Mouse (Mus musculus): ENCODE results near the gene Synm. TPM values are rescaled to one million over a fixed set of nuclear protein-coding genes. Genes with fewer than 3 reads are reported as not detected.

Gene Synm
- polyA plus RNA-seq, 1 experiment from 2014 or later = 8.1 TPM

DNA sequence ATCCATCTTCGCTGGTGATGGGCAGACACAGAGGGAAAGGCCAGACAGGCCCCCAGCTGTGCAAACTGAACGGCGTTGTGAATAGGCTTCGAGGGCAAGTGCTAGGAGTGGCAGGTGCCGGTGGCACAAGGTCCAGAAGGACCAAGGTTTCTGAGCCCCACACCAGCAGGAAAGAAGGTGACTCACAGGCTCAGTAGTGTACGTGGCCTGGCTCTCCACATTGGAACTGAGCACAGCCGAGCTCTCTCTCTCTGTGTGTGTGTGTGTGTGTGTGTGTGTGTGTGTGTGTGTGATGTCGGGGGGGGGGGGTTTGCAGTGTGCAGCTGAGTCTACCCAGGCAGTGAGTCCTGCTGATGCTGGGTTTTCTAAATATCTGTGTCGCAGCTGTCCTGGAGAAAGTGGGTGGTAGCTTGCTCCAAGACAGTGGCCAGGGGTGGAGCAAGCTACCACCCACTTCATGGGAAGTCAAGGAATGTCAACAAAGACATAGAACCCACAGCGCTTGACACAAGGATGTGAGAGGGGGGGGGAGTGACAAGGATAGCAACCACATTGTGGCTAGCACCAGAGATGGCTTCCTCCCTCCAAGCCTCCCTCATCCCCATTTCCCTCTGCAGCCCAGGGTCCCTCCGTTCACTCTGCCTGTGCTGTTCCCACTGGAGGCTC lies 43.2 kb downstream of the Synm start:
- H3K36me3 ChIP-seq (ENCODE audit: insufficient read depth, low read length) = peaks cover 13% of the 10 kb centered on the region; the same call in 1 of the 2 replicates
- no peak overlapping the region for H3K9ac ChIP-seq (replicated peaks; ENCODE audit: low read depth)
- H3K4me1 ChIP-seq (ENCODE audit: insufficient read depth, low read depth, low read length) = peaks cover 10% of the 10 kb centered on the region; the same call in 1 of the 2 replicates
- no peaks in the 10 kb centered on the region for H3K9me3 ChIP-seq (ENCODE audit: low read length)
- H3K4me2 ChIP-seq (replicated peaks; ENCODE audit: low read depth, low read length) = no peak overlapping the region
- no peaks in the 10 kb centered on the region for H3K27me3 ChIP-seq (replicated peaks; ENCODE audit: insufficient read depth, low read length)
- H3K4me3 ChIP-seq (ENCODE audit: low read depth, low read length) = no peak overlapping the region
- no peak overlapping the region for H3K27ac ChIP-seq (ENCODE audit: low read length)
- whole genome bisulfite sequencing = 26% methylated on average over 8 of the region's 11 CpGs
- ATAC-seq (peak; percentile 82), DNase-seq (ENCODE audit: low spot score) (peak; percentile 77)
- TF ChIP-seq EP300 (IDR thresholded peaks at IDR 0.05) (peak; percentile 46; the same call in 1 of the 2 replicates), CTCF (IDR thresholded peaks at IDR 0.05) (no peak)

DNA sequence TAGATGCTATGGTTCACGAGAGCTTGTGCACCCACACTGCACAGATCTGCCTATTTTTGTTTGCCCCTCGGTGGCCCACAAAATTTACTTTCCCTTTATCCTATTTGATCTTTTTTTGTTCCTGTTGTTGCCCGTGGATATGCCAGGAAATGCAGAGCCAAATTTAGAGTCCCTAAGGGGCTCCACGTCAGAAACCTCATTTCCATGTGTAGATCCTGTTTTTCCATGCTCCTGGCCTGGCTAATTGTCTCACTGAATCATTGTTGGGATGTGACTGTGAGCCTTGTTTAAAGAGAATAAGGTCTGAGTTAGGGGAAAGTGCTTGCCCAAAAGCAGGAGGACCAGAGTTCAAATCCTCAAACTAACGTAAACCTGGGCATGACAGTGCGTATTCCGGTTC lies 44.4 kb downstream of the Synm start:
- WGBS = 71% methylated on average over 7 of the region's 7 CpGs
- Histone ChIP-seq H3K4me2 (replicated peaks; ENCODE audit: low read depth, low read length) (no peak overlapping the region), H3K9ac (replicated peaks; ENCODE audit: low read depth) (no peak overlapping the region), H3K4me1 (ENCODE audit: insufficient read depth, low read depth, low read length) (peaks cover 10% of the 10 kb centered on the region; the same call in 1 of the 2 replicates), H3K27ac (ENCODE audit: low read length) (peak overlapping the region; percentile 40; the same call in 1 of the 2 replicates), H3K4me3 (ENCODE audit: low read depth, low read length) (no peak overlapping the region), H3K9me3 (ENCODE audit: low read length) (no peaks in the 10 kb centered on the region), H3K27me3 (replicated peaks; ENCODE audit: insufficient read depth, low read length) (no peaks in the 10 kb centered on the region), H3K36me3 (ENCODE audit: insufficient read depth, low read length) (peaks cover 13% of the 10 kb centered on the region; the same call in 1 of the 2 replicates)
- no peak for DNase-seq (ENCODE audit: low spot score)
- TF ChIP-seq EP300 (IDR thresholded peaks at IDR 0.05) (no peak), CTCF (IDR thresholded peaks at IDR 0.05) (no peak)
- no peak for ATAC-seq

DNA sequence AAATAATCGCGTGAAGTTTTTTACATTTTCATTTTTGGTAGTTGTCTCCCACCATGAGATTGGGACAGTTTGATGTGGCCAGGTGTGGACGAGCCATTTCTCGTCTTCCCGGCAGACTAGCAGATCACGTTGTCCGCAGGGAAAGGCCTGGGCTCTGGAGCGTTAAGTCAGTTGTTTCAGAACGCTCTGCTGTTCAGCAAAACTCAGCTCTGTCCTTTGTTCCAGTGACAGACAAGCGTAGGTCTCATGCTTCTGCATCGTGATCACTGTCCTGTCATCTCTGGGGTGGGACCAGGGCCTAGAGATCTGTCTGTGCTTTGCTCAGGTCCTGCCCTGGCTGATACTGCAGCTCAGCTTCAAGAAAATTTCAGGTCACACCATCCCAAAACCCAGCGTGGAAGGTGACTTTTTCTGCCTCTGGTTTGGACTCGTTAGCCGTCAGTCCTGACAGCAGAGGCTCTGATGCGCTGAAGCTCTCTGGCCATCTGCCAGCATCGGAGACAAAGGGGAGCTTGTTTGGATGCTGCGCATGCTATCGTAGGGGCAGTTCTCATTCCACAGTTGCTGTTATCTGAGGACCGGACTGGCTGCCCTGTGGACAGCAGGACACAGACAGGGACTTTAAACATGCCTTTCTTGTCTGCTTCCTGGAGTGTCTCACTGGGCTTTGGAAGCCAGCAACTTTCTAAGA lies 45.6 kb downstream of the Synm start:
- Histone ChIP-seq H3K27me3 (replicated peaks; ENCODE audit: insufficient read depth, low read length) (no peaks in the 10 kb centered on the region), H3K4me2 (replicated peaks; ENCODE audit: low read depth, low read length) (no peak overlapping the region), H3K9ac (replicated peaks; ENCODE audit: low read depth) (no peak overlapping the region), H3K36me3 (ENCODE audit: insufficient read depth, low read length) (peaks cover 13% of the 10 kb centered on the region; the same call in 1 of the 2 replicates), H3K4me3 (ENCODE audit: low read depth, low read length) (no peak overlapping the region), H3K4me1 (ENCODE audit: insufficient read depth, low read depth, low read length) (peaks cover 10% of the 10 kb centered on the region; the same call in 1 of the 2 replicates), H3K9me3 (ENCODE audit: low read length) (no peaks in the 10 kb centered on the region), H3K27ac (ENCODE audit: low read length) (0 out of 2 replicates have a peak overlapping the region, but pooled peaks have one; percentile 40)
- 66% methylated on average over 19 of the region's 19 CpGs for WGBS
- DNase-seq (ENCODE audit: low spot score) = peak; percentile 59
- TF ChIP-seq EP300 (IDR thresholded peaks at IDR 0.05) (no peak), CTCF (IDR thresholded peaks at IDR 0.05) (no peak)
- ATAC-seq = peak; percentile 11; the same call in 1 of the 2 replicates

GRCm38 (mm10) chr7:67710216-67710615 lies 49.3 kb downstream of the Synm start:
- no peak overlapping the region for H3K4me2 ChIP-seq (replicated peaks; ENCODE audit: low read depth, low read length)
- peak; percentile 90 for ATAC-seq
- peaks cover 13% of the 10 kb centered on the region; the same call in 1 of the 2 replicates for H3K36me3 ChIP-seq (ENCODE audit: insufficient read depth, low read length)
- DNase-seq (ENCODE audit: low spot score) = peak; percentile 68
- H3K4me1 ChIP-seq (ENCODE audit: insufficient read depth, low read depth, low read length) = peaks cover 4% of the 10 kb centered on the region; the same call in 1 of the 2 replicates
- H3K9ac ChIP-seq (replicated peaks; ENCODE audit: low read depth) = no peak overlapping the region
- H3K9me3 ChIP-seq (ENCODE audit: low read length) = no peaks in the 10 kb centered on the region
- 16% methylated on average over 7 of the region's 7 CpGs for WGBS
- peak; percentile 96 for TF ChIP-seq EP300 (IDR thresholded peaks at IDR 0.05)
- no peak for TF ChIP-seq CTCF (IDR thresholded peaks at IDR 0.05)
- peak overlapping the region; percentile 9; the same call in 1 of the 2 replicates for H3K27ac ChIP-seq (ENCODE audit: low read length)
- no peak overlapping the region for H3K4me3 ChIP-seq (ENCODE audit: low read depth, low read length)
- H3K27me3 ChIP-seq (replicated peaks; ENCODE audit: insufficient read depth, low read length) = no peaks in the 10 kb centered on the region

- TF ChIP-seq CTCF (IDR thresholded peaks at IDR 0.05) = no peak
- no peak for TF ChIP-seq EP300 (IDR thresholded peaks at IDR 0.05)
- DNase-seq (ENCODE audit: low spot score) (no peak), ATAC-seq (no peak)
- Histone ChIP-seq H3K4me2 (replicated peaks; ENCODE audit: low read depth, low read length) (no peak overlapping the region), H3K27ac (ENCODE audit: low read length) (no peak overlapping the region), H3K9me3 (ENCODE audit: low read length) (no peaks in the 10 kb centered on the region), H3K27me3 (replicated peaks; ENCODE audit: insufficient read depth, low read length) (no peaks in the 10 kb centered on the region), H3K4me3 (ENCODE audit: low read depth, low read length) (no peak overlapping the region), H3K9ac (replicated peaks; ENCODE audit: low read depth) (no peak overlapping the region), H3K4me1 (ENCODE audit: insufficient read depth, low read depth, low read length) (no peaks in the 10 kb centered on the region), H3K36me3 (ENCODE audit: insufficient read depth, low read length) (peaks cover 12% of the 10 kb centered on the region; the same call in 1 of the 2 replicates)
- 66% methylated on average over 6 of the region's 6 CpGs for WGBS
Measured at GRCm38 (mm10) chr7:67708160-67708559, 51.4 kb downstream of the Synm start.

GRCm38 (mm10) chr7:67701252-67701914 lies 58.2 kb downstream of the Synm start:
- Histone ChIP-seq H3K9ac (replicated peaks; ENCODE audit: low read depth) (no peak overlapping the region), H3K4me2 (replicated peaks; ENCODE audit: low read depth, low read length) (no peak overlapping the region), H3K4me3 (ENCODE audit: low read depth, low read length) (no peak overlapping the region), H3K27me3 (replicated peaks; ENCODE audit: insufficient read depth, low read length) (no peaks in the 10 kb centered on the region), H3K36me3 (ENCODE audit: insufficient read depth, low read length) (no peaks in the 10 kb centered on the region), H3K9me3 (ENCODE audit: low read length) (no peaks in the 10 kb centered on the region), H3K27ac (ENCODE audit: low read length) (no peak overlapping the region), H3K4me1 (ENCODE audit: insufficient read depth, low read depth, low read length) (no peaks in the 10 kb centered on the region)
- WGBS = 59% methylated on average over 17 of the region's 17 CpGs
- no peak for DNase-seq (ENCODE audit: low spot score)
- ATAC-seq = no peak
- TF ChIP-seq EP300 (IDR thresholded peaks at IDR 0.05) = no peak
- no peak for TF ChIP-seq CTCF (IDR thresholded peaks at IDR 0.05)
